Mouse (Mus musculus) C2C12 (cell line): ENCODE measurements around the gene Cdk2ap2. TPM values are rescaled to one million over a fixed set of nuclear protein-coding genes. Genes with fewer than 3 reads are reported as not detected.

Source experiments
- H3K27me3 ChIP-seq: one replicate; pipeline ENCODE4 v1.6.1; 2011; ENCODE audit not compliant: control insufficient read depth, insufficient read depth, insufficient read length
- H3K36me3 ChIP-seq: one replicate; pipeline ENCODE4 v1.6.1; 2011; ENCODE audit not compliant: control insufficient read depth, insufficient read depth
- H3K4me3 ChIP-seq: one replicate; pipeline ENCODE4 v1.5.1; 2011; ENCODE audit warnings: mild to moderate bottlenecking, control low read depth; ENCODE audit not compliant: poor library complexity, insufficient read depth, severe bottlenecking
- H3K79me2 ChIP-seq: one replicate; pipeline ENCODE4 v1.6.1; 2011; ENCODE audit not compliant: control insufficient read depth, insufficient read depth
- H3K79me3 ChIP-seq: one replicate; pipeline ENCODE4 v1.6.1; 2011; ENCODE audit warnings: low read depth, control low read depth
- H3ac ChIP-seq: one replicate; pipeline ENCODE3; 2011; ENCODE audit warnings: low read depth; ENCODE audit not compliant: control insufficient read depth, insufficient read length
- CEBPB ChIP-seq: IDR thresholded peaks from one replicate; pipeline ENCODE4 v1.6.1; 2011; ENCODE audit warnings: low read depth, mild to moderate bottlenecking, control low read depth, moderate library complexity
- CTCF ChIP-seq: IDR thresholded peaks from one replicate; pipeline ENCODE4 v1.5.1; 2011; ENCODE audit not compliant: control insufficient read depth, insufficient read depth, insufficient read length
- FOSL1 ChIP-seq: IDR thresholded peaks from one replicate; pipeline ENCODE4 v1.8.0; 2011; ENCODE audit warnings: mild to moderate bottlenecking, low read length; ENCODE audit not compliant: poor library complexity, insufficient read depth, severe bottlenecking
- MAX ChIP-seq: IDR thresholded peaks from one replicate; pipeline ENCODE4 v1.6.1; 2011; ENCODE audit warnings: mild to moderate bottlenecking, control low read depth
- MYOD1 ChIP-seq: IDR thresholded peaks from one replicate; pipeline ENCODE4 v1.6.1; 2011; ENCODE audit warnings: low read depth; ENCODE audit not compliant: control insufficient read depth, insufficient read length
- MYOG ChIP-seq: IDR thresholded peaks from one replicate; pipeline ENCODE4 v1.6.1; 2011; ENCODE audit not compliant: control insufficient read depth, insufficient read length; ENCODE audit errors: extremely low read depth
- USF1 ChIP-seq: IDR thresholded peaks from one replicate; pipeline ENCODE4 v1.6.1; 2011; ENCODE audit warnings: low read depth, mild to moderate bottlenecking, control low read depth, moderate library complexity
- polyA plus RNA-seq: library from polyadenylated mRNA; unstranded; fragments of >200 nt; fragmentation: generic; extraction: Trizol; gene quantifications from one replicate; pipeline ENCODE4 v1.2.1, GENCODE M21; 2012; ENCODE audit warnings: missing spikeins

Gene Cdk2ap2
- polyA plus RNA-seq, 1 experiment: 134 TPM

DNA sequence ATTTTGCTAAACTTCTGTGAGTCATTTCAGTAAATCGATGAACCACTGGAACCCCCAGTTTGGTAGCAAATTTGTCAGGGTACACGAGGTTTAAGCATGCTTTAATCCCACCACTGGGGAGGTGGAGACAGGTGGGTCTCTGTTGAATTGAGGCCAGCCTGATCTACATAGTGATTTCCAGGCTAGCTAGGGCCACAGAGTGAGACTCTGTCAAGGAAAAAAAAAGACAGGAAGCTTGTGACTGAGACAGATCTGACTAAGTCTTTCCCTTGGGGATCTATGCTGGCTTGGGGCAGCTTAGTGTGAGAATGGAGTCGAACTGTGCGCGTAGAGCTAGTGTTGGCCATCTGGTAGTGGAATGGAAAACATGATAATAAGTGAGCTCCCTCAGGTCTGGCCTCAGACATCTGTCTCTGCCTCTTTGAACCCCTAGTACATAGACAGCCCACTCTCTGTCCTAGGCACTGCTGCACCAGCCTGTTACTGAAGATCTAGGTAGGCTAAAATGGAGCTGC, 44.4 kb upstream of the Cdk2ap2 start:
- H3K79me3 ChIP-seq: no peaks in the 10 kb centered on the region
- TF ChIP-seq CTCF: no peak
- TF ChIP-seq USF1: no peak
- TF ChIP-seq MYOG: no peak
- TF ChIP-seq CEBPB: no peak
- no peak for TF ChIP-seq MYOD1
- TF ChIP-seq MAX: no peak
- TF ChIP-seq FOSL1: no peak
- no peak overlapping the region for H3K4me3 ChIP-seq
- H3K27me3 ChIP-seq: no peaks in the 10 kb centered on the region
- no peak overlapping the region for H3ac ChIP-seq
- no peaks in the 10 kb centered on the region for H3K79me2 ChIP-seq
- H3K36me3 ChIP-seq: no peaks in the 10 kb centered on the region

DNA sequence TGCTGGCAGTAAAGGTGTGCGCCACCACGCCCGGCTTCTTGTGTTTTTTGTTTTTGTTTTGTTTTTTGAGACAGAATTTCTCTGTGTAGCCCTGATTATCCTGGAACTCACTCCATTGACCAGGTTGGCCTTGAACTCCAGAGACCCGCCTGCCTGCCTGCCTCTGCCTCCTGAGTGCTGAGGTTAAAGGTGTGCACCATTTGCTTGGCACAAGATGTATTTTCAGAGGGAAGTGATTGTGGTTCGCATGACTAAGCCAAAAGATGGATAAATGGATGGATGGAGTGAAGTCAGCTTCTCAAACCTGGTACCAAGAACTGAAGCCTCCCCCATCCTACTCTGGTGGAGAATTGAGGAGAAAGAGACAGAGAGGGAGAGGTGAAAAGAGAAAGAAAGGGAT, 42.4 kb upstream of the Cdk2ap2 start:
- Histone ChIP-seq H3K4me3 (no peak overlapping the region), H3K36me3 (no peaks in the 10 kb centered on the region), H3K79me2 (no peaks in the 10 kb centered on the region), H3K27me3 (no peaks in the 10 kb centered on the region), H3ac (no peak overlapping the region), H3K79me3 (no peaks in the 10 kb centered on the region)
- TF ChIP-seq MYOG (no peak), USF1 (no peak), CTCF (no peak), FOSL1 (no peak), MAX (no peak), CEBPB (no peak), MYOD1 (no peak)

DNA sequence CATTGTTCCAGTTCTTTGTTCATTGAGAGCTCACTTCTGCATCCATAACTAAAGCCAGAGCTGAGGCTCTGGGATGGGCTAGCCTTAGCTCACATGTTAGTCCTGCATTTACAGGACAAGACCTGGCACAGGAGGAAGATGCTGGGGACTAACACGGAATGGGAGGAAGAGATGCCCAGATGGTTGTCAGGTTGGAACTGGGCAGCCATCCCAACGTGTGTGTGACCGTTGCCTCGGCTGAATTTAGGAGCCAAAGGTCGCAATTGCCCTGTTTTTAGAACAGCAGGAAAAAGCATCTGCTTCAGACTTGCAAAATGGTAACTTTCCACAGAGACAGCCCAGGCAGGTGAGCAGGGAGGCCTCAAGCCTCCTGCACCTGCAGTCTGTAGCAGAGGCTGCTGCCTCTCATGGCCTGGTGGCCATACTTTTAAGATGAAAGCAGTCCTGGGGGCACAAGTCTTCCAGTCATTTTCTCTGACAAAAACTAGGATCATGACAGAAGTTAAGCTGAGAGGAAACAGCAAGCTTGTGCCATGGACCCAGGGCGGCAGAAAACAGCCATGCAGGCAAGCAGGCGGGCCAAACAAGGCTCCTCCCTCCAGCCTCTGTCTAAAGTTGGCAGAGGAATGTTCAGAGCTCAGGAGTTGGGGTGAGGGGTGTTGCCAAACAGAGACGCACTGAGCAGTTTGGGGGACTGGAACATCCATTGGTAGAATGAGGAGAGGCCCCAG, 41.6 kb upstream of the Cdk2ap2 start:
- no peaks in the 10 kb centered on the region for H3K79me3 ChIP-seq
- no peaks in the 10 kb centered on the region for H3K36me3 ChIP-seq
- TF ChIP-seq MYOG (no peak), USF1 (no peak), CTCF (no peak), CEBPB (no peak), MYOD1 (no peak), FOSL1 (no peak), MAX (no peak)
- no peaks in the 10 kb centered on the region for H3K27me3 ChIP-seq
- H3ac ChIP-seq: no peak overlapping the region
- H3K79me2 ChIP-seq: no peaks in the 10 kb centered on the region
- no peak overlapping the region for H3K4me3 ChIP-seq

DNA sequence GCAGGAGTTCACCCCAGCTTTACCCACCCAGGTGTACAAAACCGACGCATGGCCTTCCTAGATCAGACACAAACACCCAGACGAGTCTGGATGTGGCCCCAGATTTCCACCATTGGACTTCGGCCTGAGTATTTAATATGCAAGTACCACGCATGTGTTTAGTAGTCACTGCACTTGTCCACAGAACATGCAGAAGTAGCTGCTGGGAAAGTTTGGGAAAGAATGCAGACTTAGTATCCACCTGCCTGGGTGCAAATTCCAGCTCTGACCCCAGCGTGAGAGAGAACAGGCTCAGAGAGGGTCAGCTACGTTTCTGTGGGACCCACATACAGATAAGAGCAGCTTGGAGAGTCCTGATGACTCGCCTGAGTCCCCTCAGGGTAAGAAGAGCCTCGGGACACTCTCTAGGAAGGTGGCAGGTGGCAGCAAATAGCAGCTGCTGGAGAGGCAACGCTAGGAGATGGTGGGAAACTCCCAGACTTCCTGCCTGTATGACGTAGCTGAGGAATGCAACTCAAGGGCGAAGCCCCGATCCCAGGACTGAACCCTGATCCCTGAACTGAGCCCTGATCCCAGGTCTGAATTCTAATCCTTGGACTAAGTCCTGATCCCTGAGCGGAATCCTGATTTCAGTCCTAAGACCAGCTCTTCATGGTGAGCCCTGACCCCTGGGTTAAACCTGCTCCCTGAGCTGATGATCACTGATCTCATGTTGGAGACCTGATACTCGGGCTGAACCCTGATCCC, 40.9 kb upstream of the Cdk2ap2 start:
- Histone ChIP-seq H3K79me2 (no peaks in the 10 kb centered on the region), H3K36me3 (no peaks in the 10 kb centered on the region), H3ac (no peak overlapping the region), H3K79me3 (no peaks in the 10 kb centered on the region), H3K27me3 (no peaks in the 10 kb centered on the region), H3K4me3 (no peak overlapping the region)
- TF ChIP-seq USF1: no peak

DNA sequence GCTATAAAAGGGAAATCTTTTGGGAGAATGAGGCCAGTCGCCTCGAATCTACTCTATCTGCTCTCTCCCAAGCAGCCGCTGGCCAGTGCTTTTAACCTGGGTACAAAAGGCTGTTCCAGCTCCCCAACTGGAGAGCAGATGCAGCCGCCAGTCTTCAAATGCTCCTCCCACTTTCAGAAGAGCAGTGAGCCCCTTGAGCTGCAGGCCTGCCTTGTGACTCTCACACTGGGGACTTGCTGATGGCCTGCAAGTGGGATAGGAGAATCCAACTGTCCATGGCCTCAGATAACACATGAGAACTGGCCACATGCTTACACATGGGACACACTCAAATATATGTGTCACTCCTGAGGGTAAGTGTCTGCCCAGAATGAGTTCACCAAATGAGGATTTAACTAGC, 40.3 kb upstream of the Cdk2ap2 start:
- no peak overlapping the region for H3ac ChIP-seq
- H3K27me3 ChIP-seq: no peaks in the 10 kb centered on the region
- H3K79me2 ChIP-seq: no peaks in the 10 kb centered on the region
- H3K79me3 ChIP-seq: no peaks in the 10 kb centered on the region
- H3K4me3 ChIP-seq: no peak overlapping the region
- H3K36me3 ChIP-seq: no peaks in the 10 kb centered on the region
- TF ChIP-seq CEBPB (no peak), MYOD1 (no peak), CTCF (no peak), FOSL1 (no peak), MYOG (no peak), USF1 (no peak)

DNA sequence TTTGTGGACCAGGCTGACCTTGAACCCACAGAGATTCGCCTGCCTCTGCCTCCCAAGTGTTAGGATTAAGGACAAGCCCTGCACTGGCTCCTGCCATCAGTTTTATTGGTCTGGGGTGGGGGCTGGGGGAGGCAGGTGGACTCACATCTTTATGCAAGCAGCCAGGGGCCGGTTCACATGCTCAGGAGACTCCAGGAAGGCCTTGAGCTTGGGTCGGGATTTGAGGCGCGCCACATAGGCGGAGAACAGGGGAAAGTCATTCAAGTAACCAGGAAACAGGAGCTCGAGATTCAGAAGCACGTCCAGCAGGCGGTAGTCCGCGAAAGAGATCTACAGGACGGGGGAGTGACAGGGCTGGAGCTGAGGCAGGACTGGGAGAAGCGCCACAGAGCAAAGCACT, 39.6 kb upstream of the Cdk2ap2 start:
- no peak for TF ChIP-seq FOSL1
- Histone ChIP-seq H3ac (no peak overlapping the region), H3K79me2 (no peaks in the 10 kb centered on the region), H3K36me3 (no peaks in the 10 kb centered on the region), H3K27me3 (no peaks in the 10 kb centered on the region), H3K79me3 (no peaks in the 10 kb centered on the region), H3K4me3 (no peak overlapping the region)
